Mouse (Mus musculus) heart, embryonic 14.5 days (tissue): ENCODE measurements around the gene Olfr509. TPM values are rescaled to one million over a fixed set of nuclear protein-coding genes. Genes with fewer than 3 reads are reported as not detected.
"Not testable (repeated sequence)": the region's sequence is repeated elsewhere in the genome, so short reads cannot be mapped to it uniquely, and the experiment has no call there.

Source experiments
- ATAC-seq: fragments of 200-750 bp; cut with Nextera tagmentation; 2 replicates; pipeline ENCODE4 v1.8.0; 2017; ENCODE audit warnings: low read depth, moderate TSS enrichment; ENCODE audit not compliant: insufficient number of reproducible peaks, insufficient read depth, low FRiP score
- H3K27ac ChIP-seq, 2 experiments: fragments of 200-500 bp in 1 of 2; fragments of 300-500 bp in 1 of 2; sonication (generic) in 1 of 2; replicated peaks in 1 of 2; 2 replicates each; pipeline ENCODE4 v1.5.1; 2012 to 2014; ENCODE audit warnings: low read depth in 2 of 2, low read length in 2 of 2, control low read depth in 1 of 2, mild to moderate bottlenecking in 1 of 2, mixed read lengths in 1 of 2; ENCODE audit not compliant: control insufficient read depth in 1 of 2, insufficient read depth in 1 of 2
- H3K27me3 ChIP-seq: fragments of 300-500 bp; sonication (generic); 2 replicates; pipeline ENCODE4 v1.6.1; 2014; ENCODE audit warnings: mild to moderate bottlenecking, low read length, control low read depth; ENCODE audit not compliant: control insufficient read depth, insufficient read depth
- H3K36me3 ChIP-seq: fragments of 300-500 bp; sonication (generic); 2 replicates; pipeline ENCODE4 v1.6.1; 2014; ENCODE audit warnings: mild to moderate bottlenecking, control low read depth, low read length, mixed read lengths; ENCODE audit not compliant: control insufficient read depth, insufficient read depth
- H3K4me1 ChIP-seq, 2 experiments: fragments of 200-500 bp in 1 of 2; fragments of 300-500 bp in 1 of 2; sonication (generic) in 1 of 2; 2 replicates each; pipeline ENCODE4 v1.6.1; 2012 to 2014; ENCODE audit warnings: low read length in 2 of 2, control low read depth in 1 of 2, mixed read lengths in 1 of 2; ENCODE audit not compliant: control insufficient read depth in 2 of 2, insufficient read depth in 2 of 2
- H3K4me2 ChIP-seq: fragments of 300-500 bp; sonication (generic); 2 replicates; pipeline ENCODE4 v1.6.1; 2014; ENCODE audit warnings: mild to moderate bottlenecking, low read length
- H3K4me3 ChIP-seq, 2 experiments: fragments of 200-500 bp in 1 of 2; fragments of 300-500 bp in 1 of 2; sonication (generic) in 1 of 2; 2 replicates each; pipeline ENCODE4 v1.5.1; 2012 to 2014; ENCODE audit warnings: low read length in 2 of 2, mild to moderate bottlenecking in 2 of 2, control low read depth in 1 of 2, low read depth in 1 of 2, moderate library complexity in 1 of 2; ENCODE audit not compliant: control insufficient read depth in 1 of 2, insufficient read depth in 1 of 2
- H3K9ac ChIP-seq: fragments of 300-500 bp; sonication (generic); 2 replicates; pipeline ENCODE4 v1.6.1; 2014; ENCODE audit warnings: mild to moderate bottlenecking, low read length
- H3K9me3 ChIP-seq: fragments of 300-500 bp; sonication (generic); 2 replicates; pipeline ENCODE4 v1.6.1; 2016; ENCODE audit warnings: low read length, control low read depth; ENCODE audit not compliant: control insufficient read depth
- WGBS: fragments of 180-500 bp; shearing (Covaris S2); extraction: QIAGEN DNeasy Blood & Tissue Kit; methylation state at CpG from one replicate; pipeline ENCODE4 v1.1.7; 2014; 5-methylcytosine and 5-hydroxymethylcytosine counted together
- polyA plus RNA-seq: library from polyadenylated mRNA; unstranded; fragments of >200 nt; fragmentation: Nextera tagmentation; extraction: Ambion mirVana; gene quantifications from 2 replicates; pipeline ENCODE4 v1.2.1, GENCODE M21; 2014

The Olfr509 gene
- 0.05 TPM in 1 of 2 replicates, not detected in the other for polyA plus RNA-seq

DNA sequence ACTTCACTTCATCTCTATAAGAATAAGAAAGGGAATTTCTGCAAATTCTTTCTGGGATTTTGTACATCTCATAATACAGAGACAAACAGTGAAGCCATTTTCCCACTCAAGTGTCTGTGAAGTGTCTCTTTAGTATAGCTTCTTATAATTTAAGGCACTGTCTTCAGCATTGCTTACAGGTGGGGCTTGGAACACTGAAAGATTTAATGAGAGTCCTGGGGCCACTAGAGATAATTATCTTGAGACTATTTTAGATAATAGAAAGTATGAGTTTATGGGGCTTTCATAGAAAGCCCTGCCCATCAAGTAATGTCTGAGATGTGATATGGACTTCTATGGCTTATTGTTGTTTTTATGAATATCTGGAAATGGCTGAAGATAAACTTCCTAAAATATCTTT, at the start of gene Olfr509:
Olfr509 (minus strand) TSS at position 101 of the 400 bp plus-strand sequence.
- no peak within 1 kb of the TSS for H3K9ac ChIP-seq
- no peaks in the 10 kb centered on the region for H3K9me3 ChIP-seq
- H3K27me3 ChIP-seq: no peaks in the 10 kb centered on the region
- ATAC-seq: no peak
- H3K4me1 ChIP-seq: no peaks in the 10 kb centered on the region
- no peaks in the 10 kb centered on the region for H3K36me3 ChIP-seq
- H3K4me2 ChIP-seq: no peak within 1 kb of the TSS
- H3K27ac ChIP-seq: no peak within 1 kb of the TSS
- no peak within 1 kb of the TSS for H3K4me3 ChIP-seq

- WGBS: 72% methylated on average over 4 of the region's 4 CpGs
- Histone ChIP-seq H3K9ac (no peak overlapping the region), H3K4me3 (no peak overlapping the region), H3K4me2 (no peak overlapping the region), H3K4me1 (no peaks in the 10 kb centered on the region), H3K36me3 (no peaks in the 10 kb centered on the region), H3K9me3 (no peaks in the 10 kb centered on the region), H3K27ac (no peak overlapping the region), H3K27me3 (no peaks in the 10 kb centered on the region)
- no peak for ATAC-seq
Measured at GRCm38 (mm10) chr7:108678886-108679285, 27.2 kb upstream of the Olfr509 start.

GRCm38 (mm10) chr7:108671058-108671457, 19.4 kb upstream of the Olfr509 start:
- 0 out of 2 replicates have a peak, but pooled peaks cover 3% of the 10 kb centered on the region for H3K9me3 ChIP-seq
- WGBS: 62% methylated on average over 1 of the region's 1 CpGs
- no peak overlapping the region for H3K9ac ChIP-seq
- H3K36me3 ChIP-seq: no peaks in the 10 kb centered on the region
- H3K27ac ChIP-seq: no peak overlapping the region
- no peak overlapping the region for H3K4me3 ChIP-seq
- H3K4me2 ChIP-seq: no peak overlapping the region
- ATAC-seq: no peak
- no peaks in the 10 kb centered on the region for H3K27me3 ChIP-seq
- no peaks in the 10 kb centered on the region for H3K4me1 ChIP-seq

DNA sequence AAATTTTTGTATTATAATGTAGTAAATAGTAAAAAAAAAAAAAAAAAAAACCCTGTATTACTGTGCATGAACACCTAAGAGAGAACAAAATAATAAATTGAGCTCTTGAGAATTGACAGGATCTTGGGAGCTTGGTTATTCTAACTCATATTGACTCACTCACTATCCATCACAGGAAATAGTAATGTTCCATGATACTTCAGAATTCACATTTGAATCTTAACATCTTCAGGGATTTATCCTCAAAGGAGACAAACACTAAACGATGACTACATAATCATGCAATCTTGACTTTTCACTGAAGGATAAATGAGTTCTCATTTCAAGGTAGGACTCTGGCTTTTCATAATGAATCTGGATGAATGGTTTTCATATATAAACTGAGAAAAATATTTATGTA, 14.4 kb upstream of the Olfr509 start, which contains the start of gene Olfr510:
Olfr510 (plus strand) TSS at position 301 of the 400 bp plus-strand sequence.
- Histone ChIP-seq H3K4me3 (no peak within 1 kb of the TSS), H3K36me3 (no peaks in the 10 kb centered on the region), H3K27ac (no peak within 1 kb of the TSS), H3K4me2 (no peak within 1 kb of the TSS), H3K9me3 (0 out of 2 replicates have a peak, but pooled peaks cover 2% of the 10 kb centered on the region), H3K9ac (no peak within 1 kb of the TSS), H3K4me1 (no peaks in the 10 kb centered on the region), H3K27me3 (no peaks in the 10 kb centered on the region)
- ATAC-seq: no peak
- WGBS: 71% methylated on average over 1 of the region's 1 CpGs

DNA sequence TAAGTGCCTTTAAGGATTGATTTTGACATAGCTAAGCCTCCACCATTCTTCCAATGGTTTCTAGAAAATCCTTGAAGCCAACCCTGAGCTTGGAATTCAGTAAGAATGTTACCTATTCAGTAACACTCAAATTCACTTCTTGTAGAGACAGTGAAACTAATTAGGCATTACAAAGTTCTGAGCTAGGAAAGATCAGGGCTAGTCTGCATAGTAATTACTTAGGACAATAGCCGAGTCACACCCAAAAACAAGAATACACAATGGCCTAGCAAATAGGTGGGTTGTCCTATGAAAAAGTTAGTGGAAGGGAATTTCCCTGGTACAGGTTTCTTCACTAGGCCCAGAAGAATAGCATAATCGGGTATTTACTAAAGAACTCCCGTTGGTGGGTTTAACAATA, 10.7 kb upstream of the Olfr509 start:
- Histone ChIP-seq H3K36me3 (no peaks in the 10 kb centered on the region), H3K4me2 (no peak overlapping the region), H3K4me3 (no peak overlapping the region), H3K27ac (no peak overlapping the region), H3K4me1 (no peaks in the 10 kb centered on the region), H3K27me3 (no peaks in the 10 kb centered on the region), H3K9me3 (0 out of 2 replicates have a peak, but pooled peaks cover 4% of the 10 kb centered on the region), H3K9ac (no peak overlapping the region)
- no peak for ATAC-seq
- WGBS: 74% methylated on average over 3 of the region's 3 CpGs

GRCm38 (mm10) chr7:108629694-108630093, 22.0 kb downstream of the Olfr509 start, which contains the start of gene Olfr508:
TSS of gene Olfr508 (plus strand) at chr7:108629994.
- Histone ChIP-seq H3K4me3 (no peak within 1 kb of the TSS), H3K4me2 (no peak within 1 kb of the TSS), H3K4me1 (no peaks in the 10 kb centered on the region), H3K36me3 (no peaks in the 10 kb centered on the region), H3K27ac (no peak within 1 kb of the TSS), H3K9me3 (no peaks in the 10 kb centered on the region), H3K27me3 (no peaks in the 10 kb centered on the region), H3K9ac (no peak within 1 kb of the TSS)
- no peak for ATAC-seq
- 73% methylated on average over 3 of the region's 3 CpGs for WGBS

DNA sequence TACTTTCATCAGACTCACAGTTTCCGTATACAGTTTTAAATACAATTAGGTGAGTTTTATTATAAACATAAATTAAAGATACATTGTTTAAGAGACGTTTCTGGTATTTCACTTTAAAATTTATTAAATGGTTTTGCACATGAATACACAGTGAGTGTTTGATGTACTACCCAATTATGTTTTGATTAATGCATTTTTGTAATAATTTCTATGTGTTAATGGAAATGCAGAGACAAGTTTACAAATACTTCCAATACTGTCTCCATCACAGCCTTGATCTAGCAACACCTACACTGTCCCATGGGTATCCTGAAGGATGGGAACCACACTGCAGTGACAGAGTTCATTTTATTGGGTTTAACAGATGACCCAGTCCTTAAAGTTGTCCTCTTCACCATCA, 30.2 kb downstream of the Olfr509 start, which contains the start of gene Olfr507:
Olfr507 (plus strand) TSS at position 301 of the 400 bp plus-strand sequence.
- no peaks in the 10 kb centered on the region for H3K4me1 ChIP-seq
- no peaks in the 10 kb centered on the region for H3K27me3 ChIP-seq
- H3K9ac ChIP-seq: no peak within 1 kb of the TSS
- H3K4me3 ChIP-seq: no peak within 1 kb of the TSS
- no peaks in the 10 kb centered on the region for H3K36me3 ChIP-seq
- H3K27ac ChIP-seq: no peak within 1 kb of the TSS
- no peaks in the 10 kb centered on the region for H3K9me3 ChIP-seq
- no peak within 1 kb of the TSS for H3K4me2 ChIP-seq
- ATAC-seq: no peak
- 64% methylated on average over 2 of the region's 2 CpGs for WGBS

DNA sequence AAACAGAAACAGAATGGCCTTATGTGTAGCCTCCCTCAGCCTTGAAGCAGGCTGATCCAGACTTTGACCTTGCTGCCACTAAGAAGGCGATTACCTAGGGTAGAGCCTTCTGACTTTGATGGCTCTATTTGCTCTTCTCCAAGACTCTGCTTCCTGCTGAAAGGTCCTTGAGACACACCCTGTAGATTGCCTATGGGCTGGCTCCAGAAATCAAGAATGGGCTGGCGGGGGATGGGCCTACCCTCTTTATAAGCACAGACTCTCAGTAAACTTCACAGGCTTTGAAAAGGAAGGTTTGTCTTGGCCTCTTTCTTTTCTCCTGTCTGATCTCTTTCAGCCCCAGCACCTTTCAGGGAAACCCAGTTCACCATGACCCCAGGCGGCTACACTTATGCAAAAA, 34.9 kb downstream of the Olfr509 start:
- not testable (repeated sequence) for H3K36me3 ChIP-seq, H3K4me3 ChIP-seq, H3K27ac ChIP-seq, H3K9me3 ChIP-seq, H3K9ac ChIP-seq, ATAC-seq, H3K4me1 ChIP-seq, H3K4me2 ChIP-seq, H3K27me3 ChIP-seq
- WGBS: 58% methylated on average over 3 of the region's 3 CpGs
